Mouse (Mus musculus) cerebellum, adult 2 months (tissue): ENCODE results near the gene G6pdx. TPM values are rescaled to one million over a fixed set of nuclear protein-coding genes. Genes with fewer than 3 reads are reported as not detected.

ENCODE experiments used
- DNase-seq, 2 experiments: peaks; one replicate each; pipeline ENCODE4 v3.0.0; 2021
- H3K27ac ChIP-seq: fragments of 200-500 bp; 2 replicates; pipeline ENCODE4 v1.5.1; 2012; ENCODE audit warnings: low read length, control low read depth, inconsistent platforms; ENCODE audit not compliant: insufficient read depth
- H3K27me3 ChIP-seq: fragments of 200-500 bp; 2 replicates; pipeline ENCODE4 v1.6.1; 2012; ENCODE audit warnings: inconsistent platforms, mild to moderate bottlenecking, low read length, moderate library complexity; ENCODE audit not compliant: control insufficient read depth, insufficient read depth
- H3K4me1 ChIP-seq: fragments of 200-500 bp; 2 replicates; pipeline ENCODE4 v1.6.1; 2011; ENCODE audit warnings: low read length; ENCODE audit not compliant: control insufficient read depth, insufficient read depth
- H3K4me3 ChIP-seq: fragments of 200-500 bp; replicated peaks from 2 replicates; pipeline ENCODE3; 2011; ENCODE audit warnings: mild to moderate bottlenecking, low read depth, low read length, control low read depth; ENCODE audit not compliant: insufficient read depth
- CTCF ChIP-seq: fragments of 200-500 bp; IDR thresholded peaks from 2 replicates; pipeline ENCODE4 v1.5.1; 2011; ENCODE audit warnings: low read depth, mild to moderate bottlenecking, control low read depth, low read length, moderate library complexity, borderline replicate concordance; ENCODE audit not compliant: insufficient read depth
- POLR2A ChIP-seq: fragments of 200-500 bp; IDR thresholded peaks from 2 replicates; pipeline ENCODE4 v1.6.1; 2011; ENCODE audit warnings: low read length, control low read depth, borderline replicate concordance; ENCODE audit not compliant: insufficient read depth
- WGBS: fragments of 180-500 bp; shearing (Covaris S2); methylation state at CpG from one replicate; pipeline ENCODE4 v1.1.7; 2018; 5-methylcytosine and 5-hydroxymethylcytosine counted together
- polyA plus RNA-seq: library from polyadenylated mRNA; depleted of rRNA; stranded (reverse); fragments of >200 nt; gene quantifications from 2 replicates; pipeline ENCODE4 v1.2.3, GENCODE M21; 2012; rRNA removed

G6pdx gene
- 64.7 and 65.4 TPM in 2 replicates for polyA plus RNA-seq

DNA sequence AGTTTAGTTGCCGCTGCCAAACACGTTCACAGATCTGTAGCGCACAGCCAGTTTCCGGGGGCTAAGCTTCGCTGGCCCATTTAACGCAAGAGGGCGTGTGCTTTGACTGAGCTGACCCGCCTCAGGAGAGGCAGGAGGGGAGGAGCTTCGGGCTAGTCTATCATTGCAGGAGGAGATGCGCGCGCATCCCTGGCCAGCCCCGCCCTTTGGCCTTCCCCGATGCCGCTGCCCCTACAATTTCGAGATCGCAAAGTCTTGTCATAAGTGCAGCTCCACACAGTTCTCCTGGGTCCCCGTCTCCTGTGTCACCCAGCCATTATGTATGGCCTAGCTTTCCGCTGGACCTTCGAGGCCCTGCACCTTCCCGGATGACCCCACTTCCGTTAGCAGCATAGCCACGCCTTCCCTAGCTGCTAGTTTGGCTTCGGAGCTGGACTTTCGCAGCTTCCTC is at the start of gene G6pdx:
G6pdx (minus strand) TSS at position 369 of the 451 bp plus-strand sequence.
- Histone ChIP-seq H3K27ac (peak within 1 kb of the TSS; percentile 75), H3K4me1 (peaks cover 3% of the 10 kb centered on the region; the same call in 1 of the 2 replicates), H3K27me3 (no peaks in the 10 kb centered on the region), H3K4me3 (peak within 1 kb of the TSS; percentile 86)
- TF ChIP-seq CTCF (no peak), POLR2A (peak; percentile 67; the same call in 1 of the 2 replicates)
- WGBS = 4% methylated on average over 25 of the region's 25 CpGs
- peak; percentile 88 for DNase-seq

DNA sequence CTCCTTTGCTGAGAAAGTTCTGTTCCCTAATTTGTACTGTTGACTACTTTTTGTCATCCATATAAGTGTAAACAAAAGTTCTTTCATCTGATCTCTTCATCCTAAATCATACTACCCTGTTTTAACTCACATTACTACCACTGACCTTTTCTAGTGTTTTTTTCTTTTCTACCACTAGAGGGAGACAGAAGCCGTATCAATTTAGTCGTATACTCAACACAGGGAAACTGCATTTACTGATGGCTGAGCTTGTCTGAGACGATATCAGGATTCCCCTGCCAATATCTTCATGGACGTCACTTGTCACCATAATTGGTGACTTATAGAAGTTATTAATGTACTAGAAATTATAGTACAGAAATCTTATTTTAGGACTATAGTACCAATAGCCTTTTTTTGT is 23.8 kb upstream of the G6pdx start:
- WGBS = 8% methylated on average over 4 of the region's 4 CpGs
- Histone ChIP-seq H3K4me3 (no peak overlapping the region), H3K27me3 (no peaks in the 10 kb centered on the region), H3K27ac (no peak overlapping the region), H3K4me1 (no peaks in the 10 kb centered on the region)
- peak in 1 of 2 experiments; percentile 13 for DNase-seq
- TF ChIP-seq CTCF (peak; percentile 17; the same call in 1 of the 2 replicates), POLR2A (no peak)

DNA sequence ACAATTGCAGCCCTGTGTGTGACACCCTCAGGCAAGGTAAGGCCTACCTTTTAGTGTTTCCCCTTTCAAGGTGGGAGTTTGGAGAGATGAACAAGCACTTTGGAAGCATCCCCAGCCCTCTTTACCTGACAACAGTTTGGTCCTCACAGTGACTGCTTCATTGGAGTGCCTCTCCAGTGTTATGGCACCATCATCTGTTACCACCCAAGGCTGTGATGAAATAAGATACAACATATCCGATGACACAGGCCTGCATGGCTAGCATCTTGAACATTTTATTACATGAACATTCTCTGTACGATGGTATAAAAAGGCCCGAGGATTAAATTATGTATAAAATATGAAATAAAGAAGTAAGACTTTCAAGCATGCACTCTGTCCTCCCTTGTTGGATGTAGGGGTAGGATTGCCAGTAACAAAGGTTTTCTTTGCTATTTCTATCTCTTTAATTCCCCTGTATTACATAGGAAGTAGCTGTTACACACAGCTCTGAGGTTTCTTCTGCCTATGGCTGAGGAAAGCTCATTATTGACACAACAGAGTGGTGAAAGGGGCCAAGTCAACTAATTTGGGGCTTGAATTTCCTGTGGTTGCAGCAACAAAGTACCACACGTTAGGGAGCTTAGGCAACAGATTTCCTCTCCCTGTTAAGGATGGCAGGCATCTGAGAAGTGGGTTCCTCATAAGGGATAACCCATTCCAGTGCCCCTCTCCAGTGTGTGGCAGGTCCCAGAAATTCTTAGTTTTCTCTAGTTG is 22.3 kb upstream of the G6pdx start:
- H3K4me1 ChIP-seq = no peaks in the 10 kb centered on the region
- WGBS = 93% methylated on average over 4 of the region's 4 CpGs
- H3K27me3 ChIP-seq = no peaks in the 10 kb centered on the region
- DNase-seq = no peak
- no peak for TF ChIP-seq CTCF
- no peak for TF ChIP-seq POLR2A
- H3K4me3 ChIP-seq = no peak overlapping the region
- H3K27ac ChIP-seq = no peak overlapping the region

DNA sequence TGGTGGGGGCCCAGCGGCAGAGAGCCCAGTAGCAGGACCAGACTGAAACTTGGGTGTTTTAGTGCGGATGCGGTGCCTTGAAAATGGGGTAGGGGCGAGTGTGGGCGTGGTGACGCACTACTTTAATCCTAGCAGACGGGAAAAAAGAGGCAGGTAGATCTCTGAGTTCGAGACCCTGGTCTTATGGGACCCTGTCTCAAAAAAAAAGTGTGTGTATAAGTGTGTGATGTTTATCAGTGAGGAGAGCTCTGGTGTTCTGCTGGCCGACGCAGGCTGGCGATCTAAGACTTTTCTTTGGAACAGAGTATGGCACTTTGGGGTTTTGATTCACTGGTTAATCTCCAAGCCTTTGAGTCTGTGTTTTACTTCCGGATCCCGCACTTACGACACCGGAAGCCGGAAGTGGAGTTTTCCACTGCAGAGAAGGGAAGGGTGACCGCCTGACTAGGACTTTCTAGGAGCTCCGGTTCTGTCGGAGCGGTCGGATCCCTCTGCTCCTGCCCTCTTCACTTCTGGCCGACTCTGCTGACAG is 362 bp upstream of the G6pdx start:
- peak; percentile 78 to 79 for DNase-seq
- Histone ChIP-seq H3K27me3 (no peaks in the 10 kb centered on the region), H3K4me1 (peaks cover 3% of the 10 kb centered on the region; the same call in 1 of the 2 replicates), H3K27ac (peak overlapping the region; percentile 75), H3K4me3 (peak overlapping the region; percentile 86)
- TF ChIP-seq POLR2A (peak; percentile 45; the same call in 1 of the 2 replicates), CTCF (no peak)
- WGBS = 7% methylated on average over 22 of the region's 22 CpGs

DNA sequence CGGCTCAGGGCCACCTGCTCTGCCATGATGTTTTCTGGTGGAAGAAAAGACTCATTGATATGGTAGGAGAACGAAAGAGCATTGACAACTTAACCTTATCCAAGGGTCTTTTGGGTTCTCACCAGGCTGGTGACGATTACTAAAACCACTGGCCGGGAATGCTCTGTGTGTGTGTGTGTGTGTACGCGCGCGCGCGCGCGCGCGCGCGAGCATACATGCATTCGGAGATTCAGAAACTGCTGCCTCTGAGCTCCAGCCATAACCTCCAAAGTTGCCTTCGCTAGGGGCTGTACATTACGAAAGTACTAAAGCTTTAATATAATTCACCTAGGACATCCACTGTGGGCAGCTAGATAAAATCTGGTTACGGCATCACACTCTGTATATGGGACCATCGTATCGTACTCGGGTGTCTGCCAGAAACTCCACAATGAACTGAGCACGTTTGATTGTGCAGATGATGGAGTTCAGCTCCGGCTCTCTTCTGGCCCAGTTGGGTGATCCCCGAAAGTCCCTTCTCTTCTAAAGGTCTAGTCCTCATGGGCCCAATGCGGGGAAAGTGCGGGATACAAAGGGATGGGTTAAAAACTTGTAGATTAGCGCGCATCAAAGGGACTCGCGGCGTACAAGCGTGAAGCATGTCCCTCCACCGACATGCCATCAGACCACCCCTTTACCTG is 708 bp downstream of the G6pdx start:
- TF ChIP-seq POLR2A (no peak), CTCF (no peak)
- Histone ChIP-seq H3K27ac (no peak overlapping the region; the same call in 1 of the 2 replicates), H3K4me3 (peak overlapping the region; percentile 86), H3K27me3 (no peaks in the 10 kb centered on the region), H3K4me1 (peaks cover 3% of the 10 kb centered on the region; the same call in 1 of the 2 replicates)
- peak in 1 of 2 experiments; percentile 13 for DNase-seq
- WGBS = 10% methylated on average over 35 of the region's 35 CpGs

DNA sequence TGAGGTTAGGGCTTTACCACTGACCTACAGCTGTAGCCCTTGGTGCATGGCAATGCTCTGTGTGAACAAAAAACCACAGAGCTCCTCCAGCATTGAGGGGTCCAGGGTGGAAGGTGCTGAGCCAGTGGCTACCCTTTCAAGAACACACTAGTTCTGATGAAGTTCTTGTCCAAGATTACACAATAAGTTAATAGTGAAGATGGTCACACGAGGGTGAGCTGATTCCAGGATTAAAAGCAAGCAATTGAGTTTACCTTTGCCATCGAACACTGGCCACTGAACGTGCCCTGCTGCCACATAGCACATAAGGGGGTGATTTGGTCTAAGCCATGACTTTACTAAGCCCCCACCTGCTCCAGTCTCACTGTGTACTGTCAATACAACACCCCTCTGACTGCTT is 1.9 kb downstream of the G6pdx start:
- Histone ChIP-seq H3K4me3 (no peak overlapping the region), H3K27ac (no peak overlapping the region), H3K4me1 (peaks cover 3% of the 10 kb centered on the region; the same call in 1 of the 2 replicates), H3K27me3 (no peaks in the 10 kb centered on the region)
- DNase-seq = no peak
- WGBS = 81% methylated on average over 3 of the region's 3 CpGs
- TF ChIP-seq POLR2A = no peak

DNA sequence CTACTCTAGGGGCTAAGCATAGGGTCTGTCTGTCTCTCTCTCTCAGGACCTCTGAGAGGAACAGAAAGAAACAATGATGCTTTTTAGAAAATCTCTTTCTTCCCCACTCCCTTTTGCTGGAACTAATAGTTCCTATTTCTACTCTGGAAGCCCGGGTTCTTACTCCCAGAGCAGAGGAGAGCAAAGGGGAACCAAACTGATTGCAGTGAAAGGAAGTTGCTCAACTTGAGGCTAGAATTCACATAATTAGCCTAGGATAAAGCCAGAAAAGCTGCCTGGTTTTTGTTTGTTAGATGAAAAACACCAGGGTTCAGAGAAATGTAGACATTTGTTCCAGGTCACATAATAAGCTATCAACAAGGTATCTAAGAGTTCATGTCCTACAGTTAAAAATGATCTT is 2.7 kb downstream of the G6pdx start:
- H3K4me3 ChIP-seq = no peak overlapping the region
- H3K27ac ChIP-seq = no peak overlapping the region
- H3K4me1 ChIP-seq = peaks cover 3% of the 10 kb centered on the region; the same call in 1 of the 2 replicates
- TF ChIP-seq CTCF (no peak), POLR2A (no peak)
- no peak for DNase-seq
- no peaks in the 10 kb centered on the region for H3K27me3 ChIP-seq
- 82% methylated on average over 1 of the region's 1 CpGs for WGBS

DNA sequence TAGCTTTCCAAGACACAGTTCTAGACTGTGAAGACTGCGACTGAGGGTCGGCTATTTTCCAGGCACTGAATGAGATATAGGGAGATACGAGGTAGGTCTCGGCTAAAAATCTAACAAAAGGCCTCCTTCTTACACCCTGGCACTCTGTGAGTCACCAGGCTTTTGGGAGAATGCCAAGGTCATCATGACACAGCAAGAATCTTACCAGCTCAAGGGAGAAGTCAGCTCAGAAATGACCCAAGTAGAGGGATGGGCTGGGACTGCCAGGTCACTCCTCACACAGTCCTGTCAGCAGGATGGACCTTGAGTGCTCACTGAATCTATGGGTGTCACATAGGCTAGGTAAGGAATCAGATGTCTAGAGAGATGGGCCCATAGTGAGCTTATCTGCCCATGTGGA is 3.8 kb downstream of the G6pdx start:
- peak in 1 of 2 experiments; percentile 27 for DNase-seq
- H3K4me1 ChIP-seq = peaks cover 3% of the 10 kb centered on the region; the same call in 1 of the 2 replicates
- H3K27ac ChIP-seq = 0 out of 2 replicates have a peak overlapping the region, but pooled peaks have one; percentile 39
- no peaks in the 10 kb centered on the region for H3K27me3 ChIP-seq
- TF ChIP-seq POLR2A (no peak), CTCF (no peak)
- H3K4me3 ChIP-seq = no peak overlapping the region
- 63% methylated on average over 4 of the region's 4 CpGs for WGBS
